Mouse (Mus musculus) left cerebral cortex, postnatal 25 days (tissue): ENCODE measurements around the gene Bpifb9a. TPM values are rescaled to one million over a fixed set of nuclear protein-coding genes. Genes with fewer than 3 reads are reported as not detected.
"Not testable (repeated sequence)": the region's sequence is repeated elsewhere in the genome, so short reads cannot be mapped to it uniquely, and the experiment has no call there.

Experiments
- DNase-seq, 2 experiments: peaks; one replicate each; pipeline ENCODE4 v3.0.0; 2022; ENCODE audit warnings: low spot score in 2 of 2, mixed read lengths in 1 of 2
- intact Hi-C: fragments of 180-260 bp; cut with DNase I; formaldehyde crosslinking; loops from one replicate; pipeline ENCODE4 v1.15.1; 2025
- total RNA-seq, 2 experiments: library from RNA; stranded (reverse); gene quantifications; 2 replicates each; pipeline ENCODE4 v1.2.3; 2021

The Bpifb9a gene
- total RNA-seq, 2 experiments from 2014 or later = not detected

DNA sequence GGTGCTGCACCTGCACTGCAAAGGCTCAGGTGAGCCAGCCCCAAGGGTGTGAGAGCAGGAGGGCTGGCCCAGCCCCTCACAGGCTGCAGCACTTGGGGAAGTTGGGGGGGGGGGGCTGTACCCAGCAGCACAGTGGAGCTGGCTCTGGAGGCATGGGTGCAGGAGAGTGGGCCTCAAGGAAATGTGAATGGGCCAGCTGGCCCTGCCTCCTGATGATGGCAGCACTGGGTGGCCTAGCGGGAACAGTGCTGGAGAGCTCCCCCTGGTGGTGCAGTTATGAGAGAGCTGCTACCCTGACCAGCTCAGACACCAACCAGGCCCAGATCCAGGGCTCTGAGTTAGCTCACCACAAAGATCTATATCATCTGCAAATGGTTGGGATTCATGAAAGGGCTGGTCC, 42.8 kb downstream of the Bpifb9a start:
- intact Hi-C loops = no loop called here
- peak; percentile 37 to 38 for DNase-seq

DNA sequence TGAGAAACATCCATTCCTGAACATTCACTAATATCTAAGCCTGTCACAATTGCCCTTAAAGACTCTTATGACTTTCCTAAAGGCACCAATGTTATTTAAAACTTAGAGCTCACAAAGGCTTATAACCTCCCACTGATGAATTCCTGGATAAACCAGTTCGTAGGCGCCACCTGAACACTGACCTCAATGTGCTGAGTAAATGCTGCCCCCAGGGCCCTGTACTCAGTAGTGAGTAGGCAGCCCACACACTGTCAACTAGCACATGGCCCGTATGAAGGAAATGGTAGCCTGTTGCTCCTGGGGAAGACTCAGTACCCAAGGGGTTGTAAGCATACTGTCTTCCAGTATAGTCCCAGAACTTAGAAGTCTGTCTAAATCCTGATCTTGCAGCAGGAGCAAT, 44.1 kb downstream of the Bpifb9a start:
- intact Hi-C loops = no loop called here
- DNase-seq = no peak

DNA sequence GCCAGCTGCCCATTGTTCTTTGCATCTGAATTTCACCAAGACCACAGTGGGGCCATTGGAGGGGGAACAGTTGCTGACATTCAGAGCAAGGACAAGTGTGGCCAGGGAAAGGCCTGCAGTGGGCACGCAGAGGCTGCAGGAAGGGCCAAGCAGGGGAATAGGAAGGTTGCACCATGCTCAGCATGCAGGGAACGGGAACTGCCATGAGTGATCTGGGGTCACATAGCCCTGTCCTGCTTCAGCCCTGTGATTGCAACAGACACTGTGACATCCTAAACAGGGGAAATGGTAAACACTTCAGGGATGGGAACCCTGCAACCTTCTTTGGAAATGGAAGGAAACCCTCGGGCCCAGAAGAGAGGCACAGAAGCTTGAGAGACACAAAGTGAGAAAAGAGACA, 47.0 kb downstream of the Bpifb9a start:
- DNase-seq, intact Hi-C loops: not testable (repeated sequence)

DNA sequence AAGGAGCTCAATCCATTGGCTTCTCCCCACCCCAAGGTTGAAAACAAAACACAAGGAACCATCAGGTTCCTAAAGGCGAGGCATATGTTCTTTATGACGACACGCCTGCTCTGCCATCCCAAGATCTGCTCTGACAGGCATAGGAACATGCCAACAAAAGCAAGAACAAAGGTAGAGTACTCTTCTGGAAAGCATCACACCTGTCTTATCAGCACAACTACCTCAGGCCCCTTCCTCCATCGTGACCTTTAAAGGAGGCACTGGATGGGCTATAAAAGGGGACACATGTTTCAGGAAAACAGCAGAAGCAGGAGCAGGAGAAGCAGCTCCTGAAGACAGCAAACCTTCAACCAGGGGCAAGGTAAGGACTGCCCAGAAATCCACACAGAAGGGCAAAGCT, 49.3 kb downstream of the Bpifb9a start, which contains the start of gene Bpifb9b:
Gene Bpifb9b (plus strand): TSS at position 301 of the 400 bp plus-strand sequence.
- not testable (repeated sequence) for DNase-seq

DNA sequence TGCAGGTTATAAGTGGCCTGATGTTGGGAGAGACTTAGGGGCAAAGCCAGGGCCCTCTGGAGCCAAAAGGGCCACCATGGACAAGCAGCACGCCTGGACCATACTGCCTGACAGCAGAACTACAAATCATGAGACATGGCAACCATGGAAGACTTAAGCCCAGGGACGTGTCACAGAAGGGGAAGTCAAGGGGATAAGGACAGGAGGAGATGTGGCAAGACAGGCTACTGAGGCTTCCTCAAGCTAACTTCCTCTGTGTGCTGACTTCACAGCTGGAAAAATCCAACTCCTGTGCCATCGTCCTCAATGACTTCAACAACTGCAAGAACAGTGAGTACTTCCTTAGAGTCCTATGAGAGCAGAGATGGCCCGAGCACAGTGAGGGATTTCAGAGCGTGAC, 56.1 kb downstream of the Bpifb9a start:
- intact Hi-C loops, DNase-seq: not testable (repeated sequence)

More for the DNA sequence above, 49.3 kb downstream of the Bpifb9a start, which contains the start of gene Bpifb9b:
- intact Hi-C loops = not testable (repeated sequence)

Other genes starting within 250 kb of the Bpifb9a start
- gene Bpifa2, start 249.6 kb upstream of the Bpifb9a start, total RNA-seq = not detected
- gene Bpifa3, start 127.5 kb upstream of the Bpifb9a start, total RNA-seq = not detected
- not detected for gene Bpifa1, start 115.0 kb upstream of the Bpifb9a start, total RNA-seq
- not detected for gene Bpifa5, start 95.2 kb upstream of the Bpifb9a start, total RNA-seq
- under 1 TPM; 0.21 TPM for gene Bpifb1, start 67.0 kb upstream of the Bpifb9a start, total RNA-seq
- gene Bpifb5, start 34.1 kb upstream of the Bpifb9a start, total RNA-seq = not detected
- not detected for gene Bpifb9b, start 49.4 kb downstream of the Bpifb9a start, total RNA-seq
- gene Cdk5rap1, start 115.2 kb downstream of the Bpifb9a start, total RNA-seq = 10 to 100 TPM; 11.4 to 17.4 TPM
- 10 to 100 TPM; 30.7 to 35.7 TPM for gene Snta1, start 150.2 kb downstream of the Bpifb9a start, total RNA-seq
- 10 to 100 TPM; 54.6 to 57.5 TPM for gene Cbfa2t2, start 178.6 kb downstream of the Bpifb9a start, total RNA-seq